Mouse (Mus musculus) left cerebral cortex, postnatal 25 days (tissue): ENCODE measurements at regions not wholly inside any gene's neighbourhood (a gene's known extent, or its start where the extent isn't known, plus 50 kb on each side); places are given as distances from the start of the nearest gene placed in this dataset.
A peak's percentile ranks its signal among the peaks of the same experiment; 100 is the strongest.
"Not testable (repeated sequence)": the region's sequence is repeated elsewhere in the genome, so short reads cannot be mapped to it uniquely, and the experiment has no call there.

Experiments used
- DNase-seq, 2 experiments: peaks; one replicate each; pipeline ENCODE4 v3.0.0; 2022; ENCODE audit warnings: low spot score in 2 of 2, mixed read lengths in 1 of 2
- intact Hi-C: fragments of 180-260 bp; cut with DNase I; formaldehyde crosslinking; loops from one replicate; pipeline ENCODE4 v1.15.1; 2025

- intact Hi-C loops = no loop called here
Measured at GRCm38 (mm10) chr12:104637046-104638032, 114.4 kb downstream of the Dicer1 start.

GRCm38 (mm10) chr12:104636474-104636873 is 115.3 kb downstream of the Dicer1 start:
- intact Hi-C loops = no loop called here
- no peak for DNase-seq

More at GRCm38 (mm10) chr12:104637046-104638032, 114.4 kb downstream of the Dicer1 start:
- DNase-seq = no peak

- no peak for DNase-seq
- intact Hi-C loops = no loop called here
Measured at GRCm38 (mm10) chr12:104634818-104635217, 116.9 kb downstream of the Dicer1 start.

- no peak for DNase-seq
- intact Hi-C loops = no loop called here
Measured at GRCm38 (mm10) chr12:104630590-104630989, 121.2 kb downstream of the Dicer1 start.

GRCm38 (mm10) chr12:104629449-104629848 is 122.3 kb downstream of the Dicer1 start:
- peak in 1 of 2 experiments; percentile 72 for DNase-seq
- intact Hi-C loops = no loop called here

GRCm38 (mm10) chr12:104626054-104626453 is 125.7 kb downstream of the Dicer1 start:
- intact Hi-C loops = no loop called here
- DNase-seq = no peak

- DNase-seq = no peak
- intact Hi-C loops = no loop called here
Measured at GRCm38 (mm10) chr12:104623896-104624685, 127.7 kb downstream of the Dicer1 start.

GRCm38 (mm10) chr12:104617111-104617725 is 134.5 kb downstream of the Dicer1 start:
- DNase-seq = peak; percentile 69 to 80
- intact Hi-C loops = no loop called here

- intact Hi-C loops = no loop called here
- no peak for DNase-seq
Measured at GRCm38 (mm10) chr12:104614240-104614639, 137.5 kb downstream of the Dicer1 start.

GRCm38 (mm10) chr12:104609767-104610166 is 136.6 kb upstream of the Gsc start:
- no peak for DNase-seq
- intact Hi-C loops = no loop called here

- DNase-seq, intact Hi-C loops: not testable (repeated sequence)
Measured at GRCm38 (mm10) chr12:104608956-104609355, 135.8 kb upstream of the Gsc start.

- intact Hi-C loops = no loop called here
- no peak for DNase-seq
Measured at GRCm38 (mm10) chr12:104607410-104607809, 134.3 kb upstream of the Gsc start.

GRCm38 (mm10) chr12:104605535-104606399 is 132.6 kb upstream of the Gsc start:
- intact Hi-C loops = no loop called here
- DNase-seq = no peak

- no peak for DNase-seq
- intact Hi-C loops = no loop called here
Measured at GRCm38 (mm10) chr12:104598056-104598455, 124.9 kb upstream of the Gsc start.

GRCm38 (mm10) chr12:104593526-104594155 is 120.5 kb upstream of the Gsc start:
- intact Hi-C loops = no loop called here
- DNase-seq = peak; percentile 4 to 50

- DNase-seq = no peak
- intact Hi-C loops = no loop called here
Measured at GRCm38 (mm10) chr12:104592791-104593525, 119.8 kb upstream of the Gsc start.

- DNase-seq = no peak
- intact Hi-C loops = no loop called here
Measured at GRCm38 (mm10) chr12:104591571-104591970, 118.4 kb upstream of the Gsc start.

GRCm38 (mm10) chr12:104590291-104590690 is 117.2 kb upstream of the Gsc start:
- intact Hi-C loops = no loop called here
- no peak for DNase-seq
